Mouse (Mus musculus): ENCODE measurements at regions not wholly inside any gene's neighbourhood (a gene's known extent, or its start where the extent isn't known, plus 50 kb on each side); places are given as distances from the start of the nearest gene placed in this dataset.
A peak's percentile ranks its signal among the peaks of the same experiment; 100 is the strongest.

DNA sequence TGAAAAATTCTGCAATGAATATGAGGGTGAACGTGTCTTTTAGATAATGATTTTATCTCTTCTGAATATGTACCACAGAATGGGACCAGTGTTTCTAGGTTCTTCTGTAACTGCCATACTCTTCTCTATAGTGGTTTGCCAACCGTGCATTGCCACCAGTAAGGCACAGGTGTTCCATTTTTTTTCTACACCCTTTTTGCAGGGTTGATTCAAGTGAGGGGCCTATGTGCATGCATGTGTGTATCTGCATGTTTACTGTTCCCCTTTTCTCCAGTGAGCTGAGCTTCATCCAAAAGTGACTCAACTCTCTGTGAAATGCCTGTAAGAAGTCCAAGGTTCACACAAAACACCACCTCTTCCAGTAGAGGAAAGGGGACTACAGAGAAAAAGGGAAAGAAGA lies 467.7 kb downstream of the Gsdmc2 start:
- no peak for DNase-seq (ENCODE audit: low spot score in 2 of 2)

- DNase-seq (ENCODE audit: low spot score in 2 of 2), result no peak
These were observed 473.5 kb downstream of the Gsdmc2 start for GRCm38 (mm10) chr15:63371328-63372023.

- DNase-seq (ENCODE audit: low spot score in 2 of 2), result peak in 1 of 2 experiments; percentile 21
These were observed 480.5 kb downstream of the Gsdmc2 start for GRCm38 (mm10) chr15:63364473-63364872.

- DNase-seq (ENCODE audit: low spot score in 2 of 2), result peak in 1 of 2 experiments; percentile 15
These were observed 484.6 kb downstream of the Gsdmc2 start for GRCm38 (mm10) chr15:63360402-63360801.

DNA sequence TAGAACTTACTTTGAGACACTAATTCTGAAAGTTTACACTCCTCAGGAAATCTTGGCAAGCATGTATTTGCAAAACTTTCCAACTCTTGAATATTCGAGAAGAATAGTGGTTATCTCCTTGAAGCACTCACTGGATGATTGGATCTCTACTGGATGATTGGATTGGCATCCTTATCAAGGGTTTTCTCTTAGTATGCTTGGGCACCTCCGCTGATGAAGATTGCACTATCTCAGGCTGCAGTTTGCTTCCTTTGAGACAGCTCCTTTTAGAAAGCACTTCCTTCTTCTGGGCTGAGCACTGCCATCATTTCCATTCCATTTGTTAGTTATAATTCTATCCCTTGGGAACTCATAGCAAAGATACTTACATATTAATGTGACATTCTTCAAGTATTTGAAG lies 503.2 kb downstream of the Gsdmc2 start:
- DNase-seq (ENCODE audit: low spot score in 2 of 2), result no peak

- peak; percentile 14 to 67 for DNase-seq (ENCODE audit: low spot score in 2 of 2)
These were observed 504.5 kb downstream of the Gsdmc2 start for GRCm38 (mm10) chr15:63340322-63341060.

DNA sequence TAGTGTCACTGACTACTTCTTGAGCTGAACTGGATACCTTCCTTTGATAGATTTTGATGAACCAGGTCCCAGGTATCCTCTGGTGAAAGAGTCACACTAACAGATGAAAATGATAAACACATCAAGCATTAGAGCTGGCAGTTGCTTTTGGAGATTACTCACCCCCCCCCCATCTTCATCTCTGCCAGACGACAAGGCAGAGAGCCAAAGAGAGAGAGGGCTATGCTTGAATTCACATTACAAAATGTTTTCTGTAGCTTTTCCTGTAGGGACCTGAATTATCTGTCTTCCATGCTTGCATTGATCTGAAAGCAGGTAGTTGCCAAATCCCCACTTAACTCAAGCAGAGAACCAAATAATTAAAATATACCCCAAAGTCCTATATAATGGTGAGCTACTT lies 525.3 kb downstream of the Gsdmc2 start:
- DNase-seq (ENCODE audit: low spot score in 2 of 2), result no peak

DNA sequence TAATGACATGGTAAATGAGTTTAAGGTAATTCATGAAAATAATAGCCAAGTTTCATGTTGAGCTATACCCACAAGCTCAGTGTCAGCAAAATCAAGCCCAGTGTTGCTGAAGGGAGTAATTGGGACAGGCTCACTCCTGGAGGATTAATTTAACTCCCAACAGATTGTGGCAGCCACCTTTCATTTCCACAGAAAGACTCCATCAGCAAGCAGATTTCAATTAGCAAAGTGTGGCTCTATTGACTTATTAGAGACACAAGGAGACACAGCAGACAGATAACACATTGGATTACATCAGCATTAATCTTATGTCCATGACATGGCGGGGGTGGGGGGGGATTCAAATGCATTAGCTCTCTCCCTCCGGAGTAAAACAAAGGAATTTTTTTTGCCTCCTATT lies 534.6 kb downstream of the Gsdmc2 start:
- no peak for DNase-seq (ENCODE audit: low spot score in 2 of 2)

DNA sequence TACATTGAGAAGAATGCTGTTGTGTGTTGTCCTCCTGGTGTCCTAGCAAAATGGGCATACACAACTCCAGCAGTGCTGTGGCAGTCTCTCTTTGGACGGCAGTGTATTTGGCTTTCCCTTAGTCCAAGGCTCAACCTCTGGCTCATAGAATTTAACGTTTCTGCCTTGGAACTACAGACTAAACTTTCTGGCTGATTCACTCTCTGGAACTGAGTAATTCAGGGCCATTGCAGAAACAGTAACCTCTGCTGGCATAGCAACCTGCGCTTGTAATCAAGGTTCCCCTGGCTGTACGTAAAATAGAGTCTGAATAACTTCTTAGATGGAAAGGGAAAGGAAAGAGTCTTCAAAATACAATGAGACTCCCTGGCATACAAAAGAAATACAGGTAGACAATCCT lies 545.7 kb downstream of the Gsdmc2 start:
- no peak for DNase-seq (ENCODE audit: low spot score in 2 of 2)

DNA sequence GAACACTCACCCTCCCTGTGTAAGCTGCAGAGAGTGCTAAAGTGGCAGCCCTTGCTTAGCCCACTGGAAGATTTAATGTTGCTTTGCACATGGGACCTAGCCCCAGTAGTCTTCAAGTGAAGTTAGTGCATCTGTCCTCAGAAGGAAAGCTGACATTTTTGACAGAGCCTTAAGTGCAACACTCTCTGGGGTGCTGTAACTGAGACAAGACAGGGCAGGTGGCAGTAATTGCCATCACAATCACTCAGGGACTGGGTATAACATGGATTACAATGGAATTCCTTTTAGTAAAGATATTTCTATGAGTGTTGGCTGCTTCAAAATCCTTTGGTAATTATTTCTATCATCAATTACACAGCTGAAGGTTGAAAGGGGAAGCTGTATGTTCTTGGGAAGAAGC lies 556.4 kb downstream of the Gsdmc2 start:
- no peak for DNase-seq (ENCODE audit: low spot score in 2 of 2)

GRCm38 (mm10) chr15:63286026-63286425 lies 559.0 kb downstream of the Gsdmc2 start:
- DNase-seq (ENCODE audit: low spot score in 2 of 2), result no peak

GRCm38 (mm10) chr15:63270381-63270780 lies 574.6 kb downstream of the Gsdmc2 start:
- peak in 1 of 2 experiments; percentile 1 for DNase-seq (ENCODE audit: low spot score in 2 of 2)

- no peak for DNase-seq (ENCODE audit: low spot score in 2 of 2)
These were observed 579.1 kb downstream of the Gsdmc2 start for GRCm38 (mm10) chr15:63265845-63266244.

- no peak for DNase-seq (ENCODE audit: low spot score in 2 of 2)
These were observed 589.2 kb downstream of the Gsdmc2 start for GRCm38 (mm10) chr15:63255736-63256135.

GRCm38 (mm10) chr15:63252781-63253340 lies 592.1 kb downstream of the Gsdmc2 start:
- DNase-seq (ENCODE audit: low spot score in 2 of 2), result no peak

- DNase-seq (ENCODE audit: low spot score in 2 of 2), result no peak
These were observed 606.4 kb downstream of the Gsdmc2 start for GRCm38 (mm10) chr15:63238601-63239000.

DNA sequence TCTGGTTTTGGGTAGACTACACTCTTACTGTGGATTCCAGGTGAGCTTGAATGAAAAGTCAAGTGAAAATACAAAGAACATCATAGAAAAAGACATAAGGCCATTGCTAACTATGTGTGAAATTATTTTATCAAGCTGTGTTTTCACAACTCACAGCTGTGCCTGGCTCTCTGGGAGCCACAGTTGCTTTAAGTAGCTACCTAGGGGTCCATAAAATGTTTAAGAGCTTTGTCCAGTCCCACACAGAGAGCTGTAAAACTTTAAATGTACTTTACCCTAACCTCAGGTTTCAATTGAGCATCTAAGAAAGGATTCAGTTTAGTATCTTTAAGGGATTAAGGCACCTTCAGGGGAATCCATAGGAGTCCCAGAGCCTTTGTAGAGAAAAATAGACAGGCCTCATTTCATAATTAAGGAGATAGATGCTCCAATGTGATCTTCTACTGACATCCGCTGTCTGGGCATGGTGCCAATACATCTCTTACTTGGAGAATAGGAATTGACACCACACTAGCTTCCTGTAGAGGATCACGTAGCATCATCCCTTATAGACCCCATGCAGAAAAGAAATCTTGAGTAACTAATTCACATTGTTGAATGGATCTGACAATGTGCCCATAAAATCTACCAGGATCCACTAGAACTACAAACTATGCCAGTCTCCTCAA lies 626.5 kb downstream of the Gsdmc2 start:
- DNase-seq (ENCODE audit: low spot score in 2 of 2), result no peak

DNA sequence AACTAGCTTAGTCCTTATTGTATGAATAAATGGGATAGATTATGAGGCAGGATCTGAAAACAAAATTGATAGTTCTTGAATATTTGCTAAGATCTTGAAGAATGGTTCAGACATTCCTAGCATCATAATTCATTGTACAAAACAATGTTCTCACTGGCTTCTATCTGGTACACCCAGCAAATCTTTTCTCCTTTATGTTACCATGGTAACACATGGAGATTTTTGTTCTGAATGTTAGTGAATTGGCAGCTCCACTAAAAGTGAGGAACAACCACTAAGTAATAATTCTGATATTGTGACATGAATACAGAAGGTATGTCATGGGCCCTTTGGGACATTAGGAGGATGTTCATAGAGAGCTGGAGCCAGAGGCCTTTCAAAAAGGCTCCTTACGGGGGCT lies 639.8 kb downstream of the Gsdmc2 start:
- DNase-seq (ENCODE audit: low spot score in 2 of 2), result no peak

DNA sequence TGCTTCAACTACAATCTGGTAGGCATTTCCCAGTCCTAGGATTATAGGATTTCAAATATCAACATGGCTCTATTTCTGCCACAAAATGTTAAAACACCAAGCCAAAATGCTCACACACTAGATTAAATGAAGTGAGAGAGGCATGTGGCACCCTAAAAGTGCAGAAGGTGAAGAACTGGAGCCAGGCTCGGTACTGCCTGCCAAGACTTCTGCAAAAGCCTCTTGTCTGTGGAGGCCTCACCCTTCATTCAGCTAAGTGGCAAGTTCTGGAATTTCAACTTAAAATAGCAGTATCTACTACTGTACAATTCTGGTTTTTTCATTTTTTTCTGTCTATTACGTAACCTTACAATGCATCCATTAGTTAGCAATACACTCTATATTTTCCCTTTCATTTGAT lies 649.9 kb downstream of the Gsdmc2 start:
- no peak for DNase-seq (ENCODE audit: low spot score in 2 of 2)

- no peak for DNase-seq (ENCODE audit: low spot score in 2 of 2)
These were observed 650.5 kb downstream of the Gsdmc2 start for GRCm38 (mm10) chr15:63194492-63194797.

- no peak for DNase-seq (ENCODE audit: low spot score in 2 of 2)
These were observed 651.1 kb downstream of the Gsdmc2 start for GRCm38 (mm10) chr15:63193617-63194491.

- no peak for DNase-seq (ENCODE audit: low spot score in 2 of 2)
These were observed 653.2 kb downstream of the Gsdmc2 start for GRCm38 (mm10) chr15:63191731-63192130.
